Mouse (Mus musculus) embryo, embryonic 10.5 days (tissue): ENCODE measurements around the gene Klra1.
"Not testable (repeated sequence)": the region's sequence is repeated elsewhere in the genome, so short reads cannot be mapped to it uniquely, and the experiment has no call there.

ENCODE experiments used
- DNase-seq: peaks from one replicate; pipeline ENCODE4 v3.0.0-alpha.2; 2015; ENCODE audit warnings: low spot score

Gene Klra1

DNA sequence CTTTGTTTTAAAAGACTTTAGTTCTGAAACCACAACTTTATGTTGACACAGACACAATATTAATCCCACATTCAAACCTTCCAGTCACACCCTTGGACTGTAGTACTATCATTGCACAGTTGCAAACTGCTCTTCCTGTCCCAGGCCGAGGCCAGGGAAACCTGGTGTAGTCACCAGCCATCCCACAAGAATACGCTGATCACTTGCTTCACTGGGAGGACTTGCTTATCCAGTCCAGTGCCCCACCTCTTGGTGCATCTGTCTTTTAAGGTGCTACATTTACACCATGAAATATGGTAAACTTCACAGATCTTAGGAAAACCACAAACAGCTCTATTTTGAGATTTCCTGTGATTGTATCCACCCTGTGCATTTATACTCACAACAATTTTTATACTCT is at the start of gene Klra1:
Gene Klra1, minus strand, starts transcription at position 125 of the 400 bp plus-strand sequence.
- no peak for DNase-seq

DNA sequence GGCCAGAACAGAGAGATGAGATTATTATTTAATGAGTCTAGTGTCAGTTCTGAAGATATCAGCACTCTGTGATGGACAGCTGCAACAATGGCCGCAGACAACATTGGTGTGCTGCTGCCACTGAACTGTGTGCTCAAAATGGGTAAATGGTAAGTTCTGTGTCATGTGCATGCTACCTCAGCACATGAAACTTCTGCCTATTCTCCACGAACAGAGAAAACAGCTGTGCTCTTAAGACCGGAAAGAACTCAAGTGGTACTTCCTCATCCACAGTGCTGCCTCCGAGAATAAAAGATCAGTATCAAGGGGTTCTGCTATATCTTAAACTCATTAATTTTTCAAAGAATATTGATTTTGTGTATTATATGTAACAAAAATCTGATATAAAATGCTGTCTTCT is 42.8 kb upstream of the Klra1 start:
- DNase-seq = no peak

DNA sequence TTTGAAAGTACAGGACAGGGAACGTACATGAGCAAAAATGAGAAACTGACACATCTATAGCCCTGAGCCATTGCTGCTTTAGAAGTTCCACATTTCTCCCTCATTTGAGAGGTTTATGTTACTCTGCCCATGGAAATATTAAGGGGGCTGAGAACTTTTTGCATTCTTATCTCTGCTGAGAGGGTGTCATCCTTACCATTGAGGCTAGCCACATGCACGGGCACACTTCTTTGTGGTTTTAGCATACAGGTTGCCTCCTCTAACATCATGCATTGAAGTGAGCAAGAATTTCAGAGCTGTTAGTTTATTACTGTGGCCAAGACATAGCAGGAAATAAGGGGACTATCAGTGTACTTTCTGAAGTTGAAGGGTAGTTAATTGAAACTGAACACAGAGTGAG is 32.5 kb upstream of the Klra1 start:
- DNase-seq = no peak

DNA sequence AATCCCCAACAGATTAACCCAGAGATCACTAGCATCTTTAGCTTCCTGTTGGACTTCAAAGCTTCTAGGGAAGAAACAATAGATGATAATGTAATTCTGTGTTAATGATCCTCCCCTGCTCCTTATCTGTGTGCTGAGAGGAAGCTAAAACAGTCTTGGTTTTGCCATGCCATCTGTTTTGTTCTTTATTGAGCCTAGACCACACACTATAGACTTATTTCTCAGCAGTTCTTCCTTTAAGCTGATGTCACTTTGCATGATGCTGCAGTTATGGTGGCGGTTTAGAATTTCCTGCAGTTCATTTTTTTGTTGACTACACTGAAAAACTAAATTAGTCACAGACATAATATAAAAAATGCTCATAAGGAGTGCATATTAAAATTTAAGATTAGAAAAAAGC is 18.2 kb upstream of the Klra1 start:
- no peak for DNase-seq

DNA sequence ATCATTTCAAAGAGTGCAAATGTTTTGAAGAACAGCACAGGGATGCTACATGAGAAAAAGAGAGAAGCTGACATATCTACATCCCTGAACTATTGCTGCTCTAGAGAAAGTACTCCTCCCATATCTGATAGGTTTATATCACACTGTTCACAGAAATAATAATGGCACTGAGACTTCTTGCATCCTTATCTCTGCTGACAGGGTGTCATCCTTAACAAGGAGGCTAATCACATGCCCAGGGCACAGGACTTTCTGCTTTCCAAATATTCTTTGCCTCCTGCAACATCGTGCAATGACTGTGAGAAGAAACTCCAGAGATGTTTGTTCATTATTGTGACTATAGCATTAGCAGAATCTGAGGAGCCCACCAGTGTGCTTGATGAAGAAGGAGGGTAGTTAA is 871 bp downstream of the Klra1 start:
- no peak for DNase-seq

DNA sequence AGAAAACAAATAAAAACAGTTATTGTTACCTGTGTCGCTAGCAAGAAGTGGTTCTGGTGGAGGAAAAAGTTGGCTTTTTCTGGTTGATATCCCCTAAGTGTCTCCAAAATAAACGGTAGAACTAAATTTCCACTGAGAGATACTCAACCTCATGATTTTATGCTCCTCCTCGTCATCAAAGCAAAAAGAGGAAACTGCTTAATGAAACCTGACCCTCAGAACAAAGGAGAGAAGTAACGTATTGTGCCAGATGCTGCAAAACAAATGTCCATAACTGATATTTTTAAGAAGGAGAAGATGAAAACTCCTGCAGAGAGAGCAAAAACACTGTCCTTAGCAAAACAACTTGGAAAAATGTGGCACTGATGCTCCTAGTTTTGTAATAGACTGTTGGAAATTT is 4.3 kb downstream of the Klra1 start:
- DNase-seq = no peak

DNA sequence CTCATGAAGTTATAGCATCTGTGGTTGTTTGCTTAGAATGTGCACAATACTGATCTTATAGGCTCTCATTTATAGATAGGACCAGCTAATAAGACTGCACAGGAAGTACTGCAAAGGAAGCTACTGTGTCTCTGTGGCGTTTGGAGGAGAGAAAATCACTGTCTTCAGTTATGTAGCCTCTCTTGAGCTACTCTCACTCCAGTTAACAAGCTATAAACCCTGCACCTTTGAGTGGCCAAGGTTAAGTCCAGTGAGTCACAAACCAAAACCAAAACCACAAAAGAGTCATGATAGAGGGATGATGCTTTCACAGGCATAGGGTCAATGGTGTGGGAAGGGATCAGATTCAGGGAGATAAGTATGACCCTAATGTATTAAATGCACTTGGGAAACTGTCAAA is 41.3 kb downstream of the Klra1 start:
- not testable (repeated sequence) for DNase-seq

DNA sequence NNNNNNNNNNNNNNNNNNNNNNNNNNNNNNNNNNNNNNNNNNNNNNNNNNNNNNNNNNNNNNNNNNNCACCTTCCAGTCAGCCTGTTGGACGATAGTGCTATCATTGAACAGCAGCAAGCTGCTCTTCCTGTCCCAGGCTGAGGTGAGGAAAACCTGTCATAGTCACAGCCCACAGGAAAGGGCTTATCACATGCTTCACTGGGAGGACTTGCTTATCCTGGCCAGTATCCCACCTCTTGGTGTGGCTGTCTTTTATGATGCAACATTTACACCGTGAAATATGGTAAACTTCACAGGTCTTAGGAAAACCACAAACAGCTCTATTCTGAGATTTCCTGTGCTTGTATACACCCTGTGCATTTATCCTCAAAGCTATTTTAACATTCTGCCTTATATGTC is 44.7 kb downstream of the Klra1 start:
- not testable (repeated sequence) for DNase-seq

DNA sequence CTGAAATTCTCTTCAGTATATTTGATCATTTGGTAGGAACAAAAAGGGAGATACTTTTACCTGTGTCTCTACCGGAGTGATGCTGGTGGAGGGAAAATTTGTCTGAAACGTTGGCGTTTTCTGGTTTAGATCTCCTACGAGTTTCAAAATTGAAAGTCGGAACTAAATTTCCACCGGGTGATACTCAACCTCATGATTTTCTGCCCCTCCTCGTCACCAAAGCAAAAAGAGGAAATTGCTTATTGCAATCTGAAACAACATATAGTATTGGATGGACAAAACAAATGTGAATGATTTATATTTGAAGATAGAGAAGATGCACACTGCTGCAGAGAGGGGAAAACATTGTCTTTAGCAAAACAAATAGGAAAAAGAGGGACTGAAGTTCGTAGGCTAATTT is 49.3 kb downstream of the Klra1 start, which contains the start of gene Klra3:
Gene Klra3, minus strand, starts transcription at position 164 of the 400 bp plus-strand sequence.
- no peak for DNase-seq
